Mouse (Mus musculus) inflammation-experienced regulatory T-cells, adult 6 months (primary cell): ENCODE measurements around the gene Grik3. TPM values are rescaled to one million over a fixed set of nuclear protein-coding genes. Genes with fewer than 3 reads are reported as not detected.

Source experiments
- ATAC-seq: one replicate; pipeline ENCODE4 v1.8.0; 2017
- polyA plus RNA-seq, 3 experiments: library from polyadenylated mRNA; unstranded; fragments of 100-300 nt; shearing (Covaris generic); gene quantifications; one replicate each; pipeline ENCODE4 v1.2.1; 2017

Gene Grik3
- polyA plus RNA-seq, 3 experiments from 2014 or later, result not detected

- ATAC-seq, result no peak
Observed at GRCm38 (mm10) chr4:125656031-125656430, 165.5 kb downstream of the Grik3 start.

- ATAC-seq, result no peak
Observed at GRCm38 (mm10) chr4:125658376-125658775, 167.9 kb downstream of the Grik3 start.

GRCm38 (mm10) chr4:125661982-125662381, 171.5 kb downstream of the Grik3 start:
- no peak for ATAC-seq

GRCm38 (mm10) chr4:125663262-125663661, 172.8 kb downstream of the Grik3 start:
- ATAC-seq, result no peak

- no peak for ATAC-seq
Observed at GRCm38 (mm10) chr4:125665955-125666354, 175.5 kb downstream of the Grik3 start.

- ATAC-seq, result no peak
Observed at GRCm38 (mm10) chr4:125682007-125682406, 191.5 kb downstream of the Grik3 start.

- no peak for ATAC-seq
Observed at GRCm38 (mm10) chr4:125687078-125687477, 196.6 kb downstream of the Grik3 start.

GRCm38 (mm10) chr4:125695431-125695830, 204.9 kb downstream of the Grik3 start:
- no peak for ATAC-seq

GRCm38 (mm10) chr4:125696182-125696939, 205.9 kb downstream of the Grik3 start:
- ATAC-seq, result no peak

GRCm38 (mm10) chr4:125697626-125698025, 207.1 kb downstream of the Grik3 start:
- ATAC-seq, result no peak

- ATAC-seq, result no peak
Observed at GRCm38 (mm10) chr4:125699056-125699455, 208.6 kb downstream of the Grik3 start.

GRCm38 (mm10) chr4:125700331-125700730, 209.8 kb downstream of the Grik3 start:
- ATAC-seq, result no peak

GRCm38 (mm10) chr4:125702607-125703309, 212.3 kb downstream of the Grik3 start:
- ATAC-seq, result no peak

- ATAC-seq, result no peak
Observed at GRCm38 (mm10) chr4:125703310-125703690, 212.8 kb downstream of the Grik3 start.

GRCm38 (mm10) chr4:125705746-125706145, 215.2 kb downstream of the Grik3 start:
- no peak for ATAC-seq

- no peak for ATAC-seq
Observed at GRCm38 (mm10) chr4:125709716-125710115, 219.2 kb downstream of the Grik3 start.

- no peak for ATAC-seq
Observed at GRCm38 (mm10) chr4:125717881-125718280, 227.4 kb downstream of the Grik3 start.

GRCm38 (mm10) chr4:125718429-125719140, 228.1 kb downstream of the Grik3 start:
- ATAC-seq, result no peak

GRCm38 (mm10) chr4:125726241-125726640, 235.7 kb downstream of the Grik3 start:
- ATAC-seq, result no peak

- ATAC-seq, result no peak
Observed at GRCm38 (mm10) chr4:125727030-125727429, 236.5 kb downstream of the Grik3 start.

- no peak for ATAC-seq
Observed at GRCm38 (mm10) chr4:125727626-125728025, 237.1 kb downstream of the Grik3 start.

GRCm38 (mm10) chr4:125728091-125728863, 237.8 kb downstream of the Grik3 start:
- ATAC-seq, result no peak
